Mouse (Mus musculus): ENCODE measurements at regions not wholly inside any gene's neighbourhood (a gene's known extent, or its start where the extent isn't known, plus 50 kb on each side); places are given as distances from the start of the nearest gene placed in this dataset.

GRCm38 (mm10) chr10:111798851-111799281, 173.6 kb upstream of the Krr1 start:
- TF ChIP-seq CEBPB (IDR thresholded peaks at IDR 0.05; ENCODE audit: low read depth) (no peak), CTCF (IDR thresholded peaks at IDR 0.05; ENCODE audit: control insufficient read depth, insufficient read depth, insufficient read length) (no peak), FOSL1 (IDR thresholded peaks at IDR 0.05; ENCODE audit: insufficient read depth, low read length, poor library complexity, severe bottlenecking) (no peak), MAX (IDR thresholded peaks at IDR 0.05) (no peak), USF1 (IDR thresholded peaks at IDR 0.05; ENCODE audit: low read depth) (no peak), MYOD1 (IDR thresholded peaks at IDR 0.05; ENCODE audit: control insufficient read depth, insufficient read length, low read depth) (no peak), MYOG (IDR thresholded peaks at IDR 0.05; ENCODE audit: control insufficient read depth, extremely low read depth, insufficient read length) (no peak)
- Histone ChIP-seq H3K36me3 (ENCODE audit: control insufficient read depth, insufficient read depth) (no peaks in the 10 kb centered on the region), H3K4me3 (ENCODE audit: insufficient read depth, poor library complexity, severe bottlenecking) (no peak overlapping the region), H3K79me3 (ENCODE audit: low read depth) (no peaks in the 10 kb centered on the region), H3K27me3 (ENCODE audit: control insufficient read depth, insufficient read depth, insufficient read length) (no peaks in the 10 kb centered on the region), H3K79me2 (ENCODE audit: control insufficient read depth, insufficient read depth) (no peaks in the 10 kb centered on the region), H3ac (ENCODE audit: control insufficient read depth, insufficient read length, low read depth) (no peak overlapping the region)

- Histone ChIP-seq H3K36me3 (ENCODE audit: control insufficient read depth, insufficient read depth) (no peaks in the 10 kb centered on the region), H3K27me3 (ENCODE audit: control insufficient read depth, insufficient read depth, insufficient read length) (no peaks in the 10 kb centered on the region), H3K4me3 (ENCODE audit: insufficient read depth, poor library complexity, severe bottlenecking) (no peak overlapping the region), H3K79me2 (ENCODE audit: control insufficient read depth, insufficient read depth) (no peaks in the 10 kb centered on the region), H3K79me3 (ENCODE audit: low read depth) (no peaks in the 10 kb centered on the region), H3ac (ENCODE audit: control insufficient read depth, insufficient read length, low read depth) (no peak overlapping the region)
- no peak for TF ChIP-seq MYOD1 (IDR thresholded peaks at IDR 0.05; ENCODE audit: control insufficient read depth, insufficient read length, low read depth)
- no peak for TF ChIP-seq MYOG (IDR thresholded peaks at IDR 0.05; ENCODE audit: control insufficient read depth, extremely low read depth, insufficient read length)
- TF ChIP-seq FOSL1 (IDR thresholded peaks at IDR 0.05; ENCODE audit: insufficient read depth, low read length, poor library complexity, severe bottlenecking) = no peak
- TF ChIP-seq MAX (IDR thresholded peaks at IDR 0.05) = no peak
- TF ChIP-seq CEBPB (IDR thresholded peaks at IDR 0.05; ENCODE audit: low read depth) = no peak
- TF ChIP-seq CTCF (IDR thresholded peaks at IDR 0.05; ENCODE audit: control insufficient read depth, insufficient read depth, insufficient read length) = no peak
- no peak for TF ChIP-seq USF1 (IDR thresholded peaks at IDR 0.05; ENCODE audit: low read depth)
Measured at GRCm38 (mm10) chr10:111799850-111800589, 172.4 kb upstream of the Krr1 start.

- no peaks in the 10 kb centered on the region for H3K79me3 ChIP-seq (ENCODE audit: low read depth)
Measured at GRCm38 (mm10) chr10:111800590-111800935, 171.9 kb upstream of the Krr1 start.

GRCm38 (mm10) chr10:111801021-111801793, 171.3 kb upstream of the Krr1 start:
- Histone ChIP-seq H3K27me3 (ENCODE audit: control insufficient read depth, insufficient read depth, insufficient read length) (no peaks in the 10 kb centered on the region), H3K4me3 (ENCODE audit: insufficient read depth, poor library complexity, severe bottlenecking) (no peak overlapping the region), H3K36me3 (ENCODE audit: control insufficient read depth, insufficient read depth) (no peaks in the 10 kb centered on the region), H3K79me2 (ENCODE audit: control insufficient read depth, insufficient read depth) (no peaks in the 10 kb centered on the region), H3ac (ENCODE audit: control insufficient read depth, insufficient read length, low read depth) (no peak overlapping the region), H3K79me3 (ENCODE audit: low read depth) (no peaks in the 10 kb centered on the region)
- TF ChIP-seq MAX (IDR thresholded peaks at IDR 0.05) (no peak), FOSL1 (IDR thresholded peaks at IDR 0.05; ENCODE audit: insufficient read depth, low read length, poor library complexity, severe bottlenecking) (no peak), MYOG (IDR thresholded peaks at IDR 0.05; ENCODE audit: control insufficient read depth, extremely low read depth, insufficient read length) (no peak), USF1 (IDR thresholded peaks at IDR 0.05; ENCODE audit: low read depth) (no peak), CEBPB (IDR thresholded peaks at IDR 0.05; ENCODE audit: low read depth) (no peak), CTCF (IDR thresholded peaks at IDR 0.05; ENCODE audit: control insufficient read depth, insufficient read depth, insufficient read length) (no peak), MYOD1 (IDR thresholded peaks at IDR 0.05; ENCODE audit: control insufficient read depth, insufficient read length, low read depth) (no peak)

More at GRCm38 (mm10) chr10:111800590-111800935, 171.9 kb upstream of the Krr1 start:
- Histone ChIP-seq H3K4me3 (ENCODE audit: insufficient read depth, poor library complexity, severe bottlenecking) (no peak overlapping the region), H3K36me3 (ENCODE audit: control insufficient read depth, insufficient read depth) (no peaks in the 10 kb centered on the region), H3K79me2 (ENCODE audit: control insufficient read depth, insufficient read depth) (no peaks in the 10 kb centered on the region), H3K27me3 (ENCODE audit: control insufficient read depth, insufficient read depth, insufficient read length) (no peaks in the 10 kb centered on the region), H3ac (ENCODE audit: control insufficient read depth, insufficient read length, low read depth) (no peak overlapping the region)
- TF ChIP-seq CTCF (IDR thresholded peaks at IDR 0.05; ENCODE audit: control insufficient read depth, insufficient read depth, insufficient read length) (no peak), CEBPB (IDR thresholded peaks at IDR 0.05; ENCODE audit: low read depth) (no peak), USF1 (IDR thresholded peaks at IDR 0.05; ENCODE audit: low read depth) (no peak), MYOG (IDR thresholded peaks at IDR 0.05; ENCODE audit: control insufficient read depth, extremely low read depth, insufficient read length) (no peak), MYOD1 (IDR thresholded peaks at IDR 0.05; ENCODE audit: control insufficient read depth, insufficient read length, low read depth) (no peak), MAX (IDR thresholded peaks at IDR 0.05) (no peak), FOSL1 (IDR thresholded peaks at IDR 0.05; ENCODE audit: insufficient read depth, low read length, poor library complexity, severe bottlenecking) (no peak)

- no peaks in the 10 kb centered on the region for H3K27me3 ChIP-seq (ENCODE audit: control insufficient read depth, insufficient read depth, insufficient read length)
- no peaks in the 10 kb centered on the region for H3K36me3 ChIP-seq (ENCODE audit: control insufficient read depth, insufficient read depth)
- H3K79me2 ChIP-seq (ENCODE audit: control insufficient read depth, insufficient read depth) = no peaks in the 10 kb centered on the region
- TF ChIP-seq MAX (IDR thresholded peaks at IDR 0.05) = no peak
- no peak for TF ChIP-seq CTCF (IDR thresholded peaks at IDR 0.05; ENCODE audit: control insufficient read depth, insufficient read depth, insufficient read length)
- TF ChIP-seq CEBPB (IDR thresholded peaks at IDR 0.05; ENCODE audit: low read depth) = no peak
- TF ChIP-seq MYOG (IDR thresholded peaks at IDR 0.05; ENCODE audit: control insufficient read depth, extremely low read depth, insufficient read length) = no peak
- TF ChIP-seq FOSL1 (IDR thresholded peaks at IDR 0.05; ENCODE audit: insufficient read depth, low read length, poor library complexity, severe bottlenecking) = no peak
- no peak for TF ChIP-seq USF1 (IDR thresholded peaks at IDR 0.05; ENCODE audit: low read depth)
- TF ChIP-seq MYOD1 (IDR thresholded peaks at IDR 0.05; ENCODE audit: control insufficient read depth, insufficient read length, low read depth) = no peak
- no peak overlapping the region for H3K4me3 ChIP-seq (ENCODE audit: insufficient read depth, poor library complexity, severe bottlenecking)
- no peak overlapping the region for H3ac ChIP-seq (ENCODE audit: control insufficient read depth, insufficient read length, low read depth)
- H3K79me3 ChIP-seq (ENCODE audit: low read depth) = no peaks in the 10 kb centered on the region
Measured at GRCm38 (mm10) chr10:111801794-111802359, 170.6 kb upstream of the Krr1 start.

Data from C2C12 (cell line).